Mouse (Mus musculus): ENCODE measurements at regions not wholly inside any gene's neighbourhood (a gene's known extent, or its start where the extent isn't known, plus 50 kb on each side); places are given as distances from the start of the nearest gene placed in this dataset.

GRCm38 (mm10) chr8:96237940-96238339 is 349.6 kb upstream of the Got2 start:
- TF ChIP-seq CTCF (conservative IDR thresholded peaks at IDR 0.05; ENCODE audit: low read length) (no peak), NANOG (IDR thresholded peaks at IDR 0.05; ENCODE audit: borderline replicate concordance, low read length) (no peak)
